Mouse (Mus musculus) ES-Bruce4 (cell line): ENCODE data around the gene Phc2.

Experiments used
- CTCF ChIP-seq: IDR thresholded peaks from one replicate; pipeline ENCODE4 v1.8.1; 2011; ENCODE audit warnings: low read depth, low read length
- EP300 ChIP-seq: IDR thresholded peaks from 2 replicates; pipeline ENCODE4 v1.6.1; 2011; ENCODE audit warnings: low read depth, low read length; ENCODE audit not compliant: insufficient read depth
- POLR2A ChIP-seq: IDR thresholded peaks from one replicate; pipeline ENCODE4 v1.8.1; 2011; ENCODE audit warnings: low read length; ENCODE audit not compliant: insufficient read depth

DNA sequence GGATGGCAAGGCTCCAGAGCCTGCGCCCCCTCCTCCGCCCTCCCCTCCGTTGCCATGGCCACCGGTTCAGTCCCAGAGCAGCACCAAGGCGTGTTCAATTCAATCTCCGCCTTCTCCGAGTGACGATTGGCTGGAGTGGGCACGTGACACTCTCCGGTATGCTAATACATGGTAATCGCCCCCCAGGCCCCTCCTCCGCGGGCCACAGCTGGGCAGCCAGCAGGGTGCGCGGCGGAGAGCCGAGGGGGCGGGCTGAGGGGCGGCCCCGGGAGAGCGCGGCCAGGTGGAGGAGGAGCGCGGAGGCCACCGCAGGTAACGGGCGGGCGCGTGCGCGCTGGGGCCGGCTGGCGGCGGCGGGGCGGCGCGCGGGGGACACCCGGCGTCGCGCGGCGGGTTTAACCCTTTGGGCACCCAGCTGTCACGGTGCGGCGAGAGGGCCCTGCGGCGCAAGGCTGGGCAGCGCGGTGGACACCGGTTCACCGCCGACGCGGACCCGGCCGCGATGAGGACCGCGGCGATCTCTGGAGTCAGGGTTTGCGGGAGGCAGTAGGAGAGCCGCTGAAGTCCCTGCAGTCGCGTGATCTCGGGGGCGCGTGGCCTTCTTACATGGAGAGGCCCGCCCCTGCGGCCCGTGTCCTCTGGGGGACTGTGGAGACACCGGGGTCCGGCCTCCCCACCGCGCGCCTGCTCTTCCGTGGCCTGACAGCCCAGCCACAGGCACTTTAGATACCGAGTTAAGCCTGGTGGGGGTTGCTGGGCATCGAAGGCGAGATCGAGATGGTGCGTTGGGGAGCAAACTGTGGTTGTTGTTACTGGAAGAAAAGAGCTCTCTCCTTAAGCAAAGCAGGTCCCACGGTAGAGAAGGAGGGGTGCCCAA lies at the start of gene Phc2:
- no peak for TF ChIP-seq CTCF
- no peak for TF ChIP-seq POLR2A
- TF ChIP-seq EP300 = no peak
